Mouse (Mus musculus) megakaryocyte, embryonic 14.5 days (primary cell): ENCODE results near the gene Cyp21a1.

Source experiments
- FLI1 ChIP-seq: IDR thresholded peaks from 2 replicates; pipeline ENCODE4 v1.6.1; 2012; ENCODE audit warnings: low read length, inconsistent platforms, mixed read lengths
- GATA1 ChIP-seq: IDR thresholded peaks from 3 replicates; pipeline ENCODE4 v1.6.1; 2012; ENCODE audit warnings: mixed read lengths, low read length, inconsistent platforms, borderline replicate concordance

GRCm38 (mm10) chr17:34836155-34836855, 31.9 kb upstream of the Cyp21a1 start:
- TF ChIP-seq GATA1 = no peak
- no peak for TF ChIP-seq FLI1
